In the genomic region with DNA sequence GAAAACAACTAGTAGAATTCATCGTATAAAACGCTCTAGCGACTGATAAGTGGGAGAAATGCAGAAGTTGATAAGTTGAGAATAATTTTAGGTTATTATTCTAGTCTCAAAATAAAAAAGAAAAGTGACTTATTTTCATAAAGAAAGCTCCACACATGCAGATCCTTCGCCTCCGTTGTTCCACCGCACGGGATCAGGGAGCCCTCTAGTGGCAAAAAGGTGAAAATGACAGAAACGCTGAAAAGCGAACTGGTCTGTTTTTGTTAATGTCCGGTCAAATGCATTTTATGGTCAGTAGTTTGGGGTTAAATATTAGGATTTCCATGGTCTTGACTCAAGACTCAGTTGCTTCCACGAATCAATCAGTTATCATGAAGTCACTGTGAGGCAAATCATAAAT, we compare ENCODE assay signal across 8 mouse cellular contexts.
DNase-seq lines count a peak whose midpoint lies in the region; ATAC-seq and TF ChIP-seq lines count a peak whose summit lies in the region.

No protein-coding gene starts in this region.

- no peak for ATAC-seq in embryonic facial prominence, embryonic 13.5 days (ENCODE audit: insufficient number of reproducible peaks, insufficient read depth, low FRiP score, low TSS enrichment, low read depth)
- peak; percentile 68; the same call in 1 of the 2 replicates for ATAC-seq in hindbrain, embryonic 11.5 days (ENCODE audit: low FRiP score)
- ATAC-seq in stomach, embryonic 16.5 days (ENCODE audit: insufficient read depth, low FRiP score): no peak

- peak in 1 of 2 experiments; percentile 9 for DNase-seq in spleen, adult 2 months (ENCODE audit: low read depth in 1 of 2, low spot score in 2 of 2)
- no peak for DNase-seq in spleen, adult 18-20 months
- peak; percentile 68 for DNase-seq in hindbrain, embryonic 11.5 days (ENCODE audit: low spot score)
- peak; percentile 17 for DNase-seq in left cerebral cortex, postnatal 4 days
- peak; percentile 69 for DNase-seq in mesoderm, embryonic 11.5 days (ENCODE audit: low read depth, low spot score)

- H3K27me3 ChIP-seq in spleen, adult 2 months (ENCODE audit: control insufficient read depth, insufficient read depth, low read length): 0 out of 2 replicates have a peak, but pooled peaks cover 2% of the 10 kb centered on the region
- no peaks in the 10 kb centered on the region for H3K27me3 ChIP-seq in embryonic facial prominence, embryonic 13.5 days
- no peaks in the 10 kb centered on the region for H3K27me3 ChIP-seq in hindbrain, embryonic 11.5 days (ENCODE audit: control insufficient read depth, insufficient read depth, low read length)
- no peaks in the 10 kb centered on the region for H3K27me3 ChIP-seq in stomach, embryonic 16.5 days (ENCODE audit: control insufficient read depth, insufficient read depth, low read length)

- H3K4me3 ChIP-seq in spleen, adult 2 months (ENCODE audit: extremely low read depth, insufficient read depth, insufficient read length): no peak overlapping the region
- H3K4me3 ChIP-seq in bone marrow macrophage, adult 2 months (ENCODE audit: insufficient read depth, low read length): no peak overlapping the region
- peak overlapping the region; percentile 43 for H3K4me3 ChIP-seq in embryonic facial prominence, embryonic 13.5 days
- H3K4me3 ChIP-seq in hindbrain, embryonic 11.5 days (ENCODE audit: low read depth, low read length): peak overlapping the region; percentile 21
- H3K4me3 ChIP-seq in stomach, embryonic 16.5 days (replicated peaks; ENCODE audit: low read length): peak overlapping the region; percentile 53

- peak; percentile 77; the same call in 1 of the 2 replicates for TF ChIP-seq CTCF in spleen, adult 2 months (IDR thresholded peaks at IDR 0.05; ENCODE audit: extremely low read depth, insufficient read depth, insufficient read length, insufficient replicate concordance)
- peak; percentile 89 for TF ChIP-seq CTCF in bone marrow macrophage, adult 2 months (IDR thresholded peaks at IDR 0.05; ENCODE audit: low read depth, low read length)

- TF ChIP-seq POLR2A in spleen, adult 2 months (IDR thresholded peaks at IDR 0.05; ENCODE audit: low read depth, low read length): no peak; the same call in 1 of the 2 replicates
- TF ChIP-seq POLR2A in bone marrow macrophage, adult 2 months (IDR thresholded peaks at IDR 0.05; ENCODE audit: borderline replicate concordance, low read depth, low read length): no peak

- intact Hi-C loops in left cerebral cortex, postnatal 4 days (cut with DNase I): loop anchor here (2.0 kb wide), 1 partner anchor 91 kb away; no protein-coding TSS in a partner anchor

- H3K4me1 ChIP-seq in spleen, adult 2 months (ENCODE audit: control insufficient read depth, insufficient read depth, insufficient read length): no peaks in the 10 kb centered on the region; the same call in 1 of the 2 replicates
- no peaks in the 10 kb centered on the region for H3K4me1 ChIP-seq in bone marrow macrophage, adult 2 months (ENCODE audit: control insufficient read depth, insufficient read depth, low read length)
- peaks cover 5% of the 10 kb centered on the region; the same call in 1 of the 2 replicates for H3K4me1 ChIP-seq in embryonic facial prominence, embryonic 13.5 days
- no peaks in the 10 kb centered on the region for H3K4me1 ChIP-seq in hindbrain, embryonic 11.5 days (replicated peaks; ENCODE audit: control insufficient read depth, insufficient read depth, low read length)
- H3K4me1 ChIP-seq in stomach, embryonic 16.5 days (ENCODE audit: control insufficient read depth, insufficient read depth, low read length): no peaks in the 10 kb centered on the region

- H3K4me2 ChIP-seq in embryonic facial prominence, embryonic 13.5 days: peak overlapping the region; percentile 69
- H3K4me2 ChIP-seq in hindbrain, embryonic 11.5 days (replicated peaks; ENCODE audit: low read depth, low read length): peak overlapping the region; percentile 32
- H3K4me2 ChIP-seq in stomach, embryonic 16.5 days (ENCODE audit: low read depth, low read length): peak overlapping the region; percentile 82

- H3K27ac ChIP-seq in spleen, adult 2 months (ENCODE audit: insufficient read depth, low read length): no peak overlapping the region
- H3K27ac ChIP-seq in bone marrow macrophage, adult 2 months (ENCODE audit: insufficient read depth, low read depth, low read length): no peak overlapping the region
- H3K27ac ChIP-seq in embryonic facial prominence, embryonic 13.5 days: no peak overlapping the region
- no peak overlapping the region for H3K27ac ChIP-seq in hindbrain, embryonic 11.5 days (ENCODE audit: low read depth, low read length)
- H3K27ac ChIP-seq in stomach, embryonic 16.5 days (ENCODE audit: low read length): no peak overlapping the region

- no peaks in the 10 kb centered on the region for H3K36me3 ChIP-seq in spleen, adult 2 months (ENCODE audit: control insufficient read depth, insufficient read depth, low read length)
- H3K36me3 ChIP-seq in embryonic facial prominence, embryonic 13.5 days: no peaks in the 10 kb centered on the region
- no peaks in the 10 kb centered on the region for H3K36me3 ChIP-seq in hindbrain, embryonic 11.5 days (ENCODE audit: control insufficient read depth, insufficient read depth, low read length)
- no peaks in the 10 kb centered on the region for H3K36me3 ChIP-seq in stomach, embryonic 16.5 days (ENCODE audit: control insufficient read depth, insufficient read depth, low read length)

- 5% methylated on average over 11 of the region's 11 CpGs for WGBS in spleen, adult 2 months
- WGBS in embryonic facial prominence, embryonic 13.5 days: 4% methylated on average over 11 of the region's 11 CpGs
- WGBS in hindbrain, embryonic 11.5 days: 4% methylated on average over 11 of the region's 11 CpGs
- WGBS in stomach, embryonic 16.5 days: 2% methylated on average over 11 of the region's 11 CpGs

- H3K9me3 ChIP-seq in embryonic facial prominence, embryonic 13.5 days: no peaks in the 10 kb centered on the region
- H3K9me3 ChIP-seq in hindbrain, embryonic 11.5 days (ENCODE audit: control insufficient read depth, low read length): no peaks in the 10 kb centered on the region
- no peaks in the 10 kb centered on the region for H3K9me3 ChIP-seq in stomach, embryonic 16.5 days (replicated peaks; ENCODE audit: control insufficient read depth, low read length)

- H3K9ac ChIP-seq in embryonic facial prominence, embryonic 13.5 days: peak overlapping the region; percentile 65; the same call in 1 of the 2 replicates
- H3K9ac ChIP-seq in hindbrain, embryonic 11.5 days (ENCODE audit: low read depth, low read length): peak overlapping the region; percentile 3
- peak overlapping the region; percentile 68 for H3K9ac ChIP-seq in stomach, embryonic 16.5 days (ENCODE audit: low read length)

Comparison
In these comparisons a context has a peak if more than half of its experiments do, and no peak if none do; other contexts are left out.
1. DNase-seq: peak in hindbrain, embryonic 11.5 days (single experiment), left cerebral cortex, postnatal 4 days (single experiment) and mesoderm, embryonic 11.5 days (single experiment); none in spleen, adult 18-20 months (0 of 2).
2. H3K4me3 ChIP-seq: peak in embryonic facial prominence, embryonic 13.5 days (single experiment), hindbrain, embryonic 11.5 days (single experiment) and stomach, embryonic 16.5 days (single experiment); none in spleen, adult 2 months (single experiment) and bone marrow macrophage, adult 2 months (single experiment).
3. H3K4me2 ChIP-seq: peak in every context shown above with its lines; median percentile 82 in stomach, embryonic 16.5 days; 69 in embryonic facial prominence, embryonic 13.5 days; 32 in hindbrain, embryonic 11.5 days.
4. H3K9ac ChIP-seq: peak in every context shown above with its lines; median percentile 68 in stomach, embryonic 16.5 days; 65 in embryonic facial prominence, embryonic 13.5 days; 3 in hindbrain, embryonic 11.5 days.